Mouse (Mus musculus) myocyte (in vitro differentiated cells): Measurements from ENCODE around the gene Ifit1bl1.
"Not testable (repeated sequence)": the region's sequence is repeated elsewhere in the genome, so short reads cannot be mapped to it uniquely, and the experiment has no call there.

ENCODE experiments used
- CEBPB ChIP-seq: IDR thresholded peaks from 2 replicates; pipeline ENCODE4 v1.6.1; 2011; ENCODE audit warnings: mild to moderate bottlenecking, moderate library complexity; ENCODE audit not compliant: poor library complexity, insufficient read depth, severe bottlenecking
- E2F4 ChIP-seq: IDR thresholded peaks from one replicate; pipeline ENCODE4 v1.6.1; 2011; ENCODE audit warnings: mild to moderate bottlenecking, control low read depth, moderate library complexity; ENCODE audit not compliant: insufficient read depth
- MAX ChIP-seq: IDR thresholded peaks from one replicate; pipeline ENCODE4 v1.6.1; 2011; ENCODE audit warnings: low read depth, mild to moderate bottlenecking, control low read depth
- MYOD1 ChIP-seq, 3 experiments: IDR thresholded peaks; one replicate each; pipeline ENCODE4 v1.6.1; 2011; ENCODE audit warnings: control low read depth in 2 of 3, low read depth in 2 of 3, mild to moderate bottlenecking in 2 of 3, moderate library complexity in 1 of 3; ENCODE audit not compliant: insufficient read length in 2 of 3, control insufficient read depth in 1 of 3
- POLR2A ChIP-seq: IDR thresholded peaks from one replicate; pipeline ENCODE4 v1.6.1; 2011; ENCODE audit warnings: low read depth, mild to moderate bottlenecking, control low read depth, moderate library complexity; ENCODE audit not compliant: insufficient read length
- POLR2AphosphoS2 ChIP-seq: IDR thresholded peaks from one replicate; pipeline ENCODE4 v1.6.1; 2011; ENCODE audit warnings: low read depth, control low read depth; ENCODE audit not compliant: insufficient read length
- TCF12 ChIP-seq: IDR thresholded peaks from one replicate; pipeline ENCODE4 v1.6.1; 2011; ENCODE audit warnings: mild to moderate bottlenecking, control low read depth; ENCODE audit not compliant: poor library complexity, insufficient read depth, severe bottlenecking
- USF1 ChIP-seq: IDR thresholded peaks from one replicate; pipeline ENCODE4 v1.6.1; 2011; ENCODE audit warnings: low read depth, mild to moderate bottlenecking, control low read depth, moderate library complexity

DNA sequence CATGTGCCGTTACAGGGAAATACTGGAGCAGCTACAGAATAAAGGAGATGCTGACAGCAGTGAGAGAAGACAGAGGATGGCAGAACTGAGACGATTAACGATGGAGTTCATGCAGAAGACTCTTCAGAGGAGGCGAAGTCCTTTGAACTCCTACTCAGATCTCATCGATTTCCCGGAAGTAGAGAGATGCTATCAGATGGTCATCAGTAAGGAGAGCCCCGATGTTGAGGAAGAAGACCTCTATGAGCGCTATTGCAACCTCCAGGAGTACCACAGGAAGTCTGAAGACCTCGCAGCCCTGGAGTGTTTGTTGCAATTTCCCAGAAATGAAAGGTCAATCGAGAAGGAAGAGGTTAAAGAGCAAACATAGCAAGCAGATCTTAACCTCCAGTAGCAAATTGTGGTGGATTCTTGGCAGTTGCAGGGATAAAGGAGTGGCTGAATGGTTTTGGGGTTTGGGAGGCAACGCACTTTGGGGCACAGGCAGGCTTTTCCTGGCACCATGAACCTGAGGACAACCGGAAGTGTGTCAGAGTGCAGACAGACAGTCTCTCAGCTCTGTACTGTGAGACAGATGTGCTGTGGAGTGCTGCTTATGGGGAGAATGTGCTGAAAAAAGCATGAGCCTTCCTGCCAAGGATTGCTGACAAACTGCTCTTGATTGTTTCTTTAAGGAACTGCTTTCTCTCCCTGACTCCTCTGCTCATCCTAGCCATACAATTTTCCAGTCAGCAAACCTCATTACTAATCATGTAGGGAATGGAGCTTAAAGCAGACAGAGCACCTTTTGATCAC is 13.7 kb downstream of the Ifit1bl1 start:
- TF ChIP-seq CEBPB; MAX; POLR2A; MYOD1 (IDR thresholded peaks at IDR 0.05; ENCODE audit: control insufficient read depth in 1 of 3, insufficient read length in 2 of 3, low read depth in 2 of 3); USF1; E2F4; POLR2AphosphoS2; TCF12: not testable (repeated sequence)
